Mouse (Mus musculus): ENCODE measurements around the gene Zfp52. TPM values are rescaled to one million over a fixed set of nuclear protein-coding genes. Genes with fewer than 3 reads are reported as not detected.

The Zfp52 gene
- total RNA-seq, 2 experiments from 2014 or later, result 4.0 to 5.5 TPM

- intact Hi-C loops (cut with DNase I), result no loop called here
- DNase-seq, result no peak
Observed at GRCm38 (mm10) chr17:21536096-21536495, 757 bp downstream of the Zfp52 start.

- intact Hi-C loops (cut with DNase I), result no loop called here
Observed at GRCm38 (mm10) chr17:21536676-21537075, 1.3 kb downstream of the Zfp52 start.

GRCm38 (mm10) chr17:21557831-21558230, 22.5 kb downstream of the Zfp52 start:
- intact Hi-C loops (cut with DNase I), result no loop called here

More at GRCm38 (mm10) chr17:21536676-21537075, 1.3 kb downstream of the Zfp52 start:
- DNase-seq, result no peak

GRCm38 (mm10) chr17:21566220-21566619, 30.9 kb downstream of the Zfp52 start:
- intact Hi-C loops (cut with DNase I), result no loop called here
- DNase-seq, result no peak

More at GRCm38 (mm10) chr17:21557831-21558230, 22.5 kb downstream of the Zfp52 start:
- no peak for DNase-seq

- peak; percentile 73 to 76 for DNase-seq
- intact Hi-C loops (cut with DNase I), result no loop called here
Observed at GRCm38 (mm10) chr17:21566728-21567349, 31.5 kb downstream of the Zfp52 start, which contains the start of gene Zfp948. TSS of gene Zfp948 (plus strand) at chr17:21567008.

- intact Hi-C loops (cut with DNase I), result no loop called here
- no peak for DNase-seq
Observed at GRCm38 (mm10) chr17:21567696-21568095, 32.4 kb downstream of the Zfp52 start.

- no peak for DNase-seq
- intact Hi-C loops (cut with DNase I), result no loop called here
Observed at GRCm38 (mm10) chr17:21579080-21579479, 43.7 kb downstream of the Zfp52 start.

GRCm38 (mm10) chr17:21579493-21580175, 44.3 kb downstream of the Zfp52 start:
- no peak for DNase-seq

GRCm38 (mm10) chr17:21585521-21585920, 50.2 kb downstream of the Zfp52 start:
- intact Hi-C loops (cut with DNase I), result no loop called here
- DNase-seq, result no peak

More at GRCm38 (mm10) chr17:21579493-21580175, 44.3 kb downstream of the Zfp52 start:
- intact Hi-C loops (cut with DNase I), result no loop called here

Other genes with a start within 250 kb of the Zfp52 start
- gene Vmn1r237, start 223.7 kb upstream of the Zfp52 start, total RNA-seq (2021), result not detected
- under 1 TPM; 0.54 to 0.69 TPM for gene Zfp677, start 151.8 kb upstream of the Zfp52 start, total RNA-seq (2021)
- gene Zfp54, start 112.3 kb upstream of the Zfp52 start, total RNA-seq (2021), result under 1 TPM; 0.49 to 0.74 TPM
- gene Zfp51, start 85.2 kb upstream of the Zfp52 start, total RNA-seq (2021), result 1 to 10 TPM; 5.4 to 7.0 TPM
- gene Zfp53, start 46.5 kb upstream of the Zfp52 start, total RNA-seq (2021), result 1 to 10 TPM; 1.3 to 1.8 TPM
- 1 to 10 TPM; 1.6 to 2.1 TPM for gene Zfp948, start 31.5 kb downstream of the Zfp52 start, total RNA-seq (2021)
- 1 to 10 TPM; 1.1 to 1.5 TPM for gene Zfp983, start 115.1 kb downstream of the Zfp52 start, total RNA-seq (2021)
- not detected for gene Gm10226, start 156.3 kb downstream of the Zfp52 start, total RNA-seq (2021)
- under 1 TPM; 0.94 to 0.97 TPM for gene Zfp760, start 172.2 kb downstream of the Zfp52 start, total RNA-seq (2021)
- 1 to 10 TPM; 3.4 to 5.7 TPM for gene Zfp229, start 195.3 kb downstream of the Zfp52 start, total RNA-seq (2021)

Measured in gastrocnemius, postnatal 36 days (tissue).